Mouse (Mus musculus) limb, embryonic 14.5 days (tissue): Measurements from ENCODE around the gene Ankrd13c. TPM values are rescaled to one million over a fixed set of nuclear protein-coding genes. Genes with fewer than 3 reads are reported as not detected.

Experiments used
- ATAC-seq: fragments of 200-750 bp; cut with Nextera tagmentation; 2 replicates; pipeline ENCODE4 v1.8.0; 2017; ENCODE audit warnings: low read depth, moderate number of reproducible peaks, moderate TSS enrichment; ENCODE audit not compliant: low FRiP score
- DNase-seq: peaks from one replicate; pipeline ENCODE4 v3.0.0-alpha.2; 2015; ENCODE audit warnings: low spot score
- H3K27ac ChIP-seq: fragments of 300-500 bp; sonication (generic); replicated peaks from 2 replicates; pipeline ENCODE4 v1.5.1; 2014; ENCODE audit warnings: low read depth, mild to moderate bottlenecking, low read length, moderate library complexity, mixed read lengths
- H3K27me3 ChIP-seq: fragments of 300-500 bp; sonication (generic); 2 replicates; pipeline ENCODE4 v1.6.1; 2014; ENCODE audit warnings: low read length, mixed read lengths; ENCODE audit not compliant: control insufficient read depth, insufficient read depth
- H3K36me3 ChIP-seq: fragments of 300-500 bp; sonication (generic); 2 replicates; pipeline ENCODE4 v1.6.1; 2014; ENCODE audit warnings: mild to moderate bottlenecking, low read length, moderate library complexity, mixed read lengths; ENCODE audit not compliant: control insufficient read depth, insufficient read depth
- H3K4me1 ChIP-seq: fragments of 300-500 bp; sonication (generic); 2 replicates; pipeline ENCODE4 v1.6.1; 2014; ENCODE audit warnings: antibody characterized with exemption, low read length, mixed read lengths; ENCODE audit not compliant: control insufficient read depth, insufficient read depth
- H3K4me2 ChIP-seq: fragments of 300-500 bp; sonication (generic); replicated peaks from 2 replicates; pipeline ENCODE4 v1.6.1; 2014; ENCODE audit warnings: low read depth, mild to moderate bottlenecking, low read length, moderate library complexity; ENCODE audit not compliant: severe bottlenecking
- H3K4me3 ChIP-seq: fragments of 300-500 bp; sonication (generic); replicated peaks from 2 replicates; pipeline ENCODE4 v1.5.1; 2014; ENCODE audit warnings: low read length
- H3K9ac ChIP-seq: fragments of 300-500 bp; sonication (generic); 2 replicates; pipeline ENCODE4 v1.6.1; 2014; ENCODE audit warnings: mild to moderate bottlenecking, low read depth, low read length, moderate library complexity; ENCODE audit not compliant: severe bottlenecking
- H3K9me3 ChIP-seq: fragments of 300-500 bp; sonication (generic); 2 replicates; pipeline ENCODE4 v1.6.1; 2016; ENCODE audit warnings: low read length; ENCODE audit not compliant: control insufficient read depth
- POLR2A ChIP-seq: fragments of 200-500 bp; IDR thresholded peaks from 2 replicates; pipeline ENCODE4 v1.8.0; 2012; ENCODE audit warnings: inconsistent platforms, mild to moderate bottlenecking, moderate library complexity, borderline replicate concordance; ENCODE audit not compliant: insufficient read depth, insufficient read length; ENCODE audit errors: extremely low read depth
- WGBS: fragments of 180-500 bp; shearing (Covaris S2); extraction: QIAGEN DNeasy Blood & Tissue Kit; methylation state at CpG from one replicate; pipeline ENCODE4 v1.1.7; 2014; 5-methylcytosine and 5-hydroxymethylcytosine counted together
- polyA plus RNA-seq, 2 experiments: library from polyadenylated mRNA; depleted of rRNA in 1 of 2; stranded (reverse) in 1 of 2; unstranded in 1 of 2; fragments of >200 nt; fragmentation: Nextera tagmentation in 1 of 2; extraction: Ambion mirVana in 1 of 2; gene quantifications; 2 replicates each; pipeline versions ENCODE4 v1.2.1 to v1.2.3; 2012 to 2014

Gene Ankrd13c
- polyA plus RNA-seq, 2 experiments = 16.4 to 18.2 TPM

DNA sequence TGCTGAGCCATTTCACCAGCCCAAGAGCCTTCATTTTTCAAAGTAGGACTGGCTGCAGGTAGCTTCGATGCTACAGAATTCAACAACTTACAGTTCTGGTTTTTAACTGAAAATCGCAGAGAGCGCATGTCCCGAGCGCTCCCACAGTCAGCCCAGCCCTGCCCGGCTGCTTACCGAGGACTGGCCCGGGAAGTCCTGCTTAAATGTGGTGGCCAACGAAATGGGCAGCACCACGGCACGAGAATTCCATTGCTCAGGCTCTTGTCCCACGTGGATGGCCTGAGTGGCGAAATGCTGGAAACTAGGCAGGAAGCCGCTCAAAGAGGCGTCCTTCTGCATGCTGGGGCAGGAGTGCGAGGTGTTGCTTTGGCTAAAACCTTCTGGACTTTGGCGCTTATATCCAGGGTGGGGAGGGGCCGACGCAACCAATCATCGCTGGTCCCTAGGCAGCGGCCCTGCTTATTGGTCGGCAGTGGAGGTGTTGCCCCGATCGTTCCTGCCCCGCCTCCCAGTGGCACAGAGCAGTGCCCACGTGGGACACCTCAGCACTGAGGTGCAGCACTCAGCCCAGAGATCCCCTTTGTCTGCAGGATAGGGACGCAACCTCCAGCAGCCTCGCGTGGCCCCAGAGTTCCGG lies 22.2 kb upstream of the Ankrd13c start, which contains the start of gene Cth:
TSS of gene Cth (minus strand) at position 386 of the 637 bp plus-strand sequence.
- DNase-seq = peak; percentile 90
- H3K27me3 ChIP-seq = no peaks in the 10 kb centered on the region
- H3K4me2 ChIP-seq = peak within 1 kb of the TSS; percentile 66
- peak within 1 kb of the TSS; percentile 49 for H3K9ac ChIP-seq
- no peak within 1 kb of the TSS for H3K27ac ChIP-seq
- H3K4me1 ChIP-seq = no peaks in the 10 kb centered on the region
- peak; percentile 99 for ATAC-seq
- H3K9me3 ChIP-seq = no peaks in the 10 kb centered on the region
- TF ChIP-seq POLR2A = no peak
- WGBS = under 1% methylated on average over 28 of the region's 30 CpGs
- H3K4me3 ChIP-seq = peak within 1 kb of the TSS; percentile 42
- no peaks in the 10 kb centered on the region; the same call in 1 of the 2 replicates for H3K36me3 ChIP-seq

DNA sequence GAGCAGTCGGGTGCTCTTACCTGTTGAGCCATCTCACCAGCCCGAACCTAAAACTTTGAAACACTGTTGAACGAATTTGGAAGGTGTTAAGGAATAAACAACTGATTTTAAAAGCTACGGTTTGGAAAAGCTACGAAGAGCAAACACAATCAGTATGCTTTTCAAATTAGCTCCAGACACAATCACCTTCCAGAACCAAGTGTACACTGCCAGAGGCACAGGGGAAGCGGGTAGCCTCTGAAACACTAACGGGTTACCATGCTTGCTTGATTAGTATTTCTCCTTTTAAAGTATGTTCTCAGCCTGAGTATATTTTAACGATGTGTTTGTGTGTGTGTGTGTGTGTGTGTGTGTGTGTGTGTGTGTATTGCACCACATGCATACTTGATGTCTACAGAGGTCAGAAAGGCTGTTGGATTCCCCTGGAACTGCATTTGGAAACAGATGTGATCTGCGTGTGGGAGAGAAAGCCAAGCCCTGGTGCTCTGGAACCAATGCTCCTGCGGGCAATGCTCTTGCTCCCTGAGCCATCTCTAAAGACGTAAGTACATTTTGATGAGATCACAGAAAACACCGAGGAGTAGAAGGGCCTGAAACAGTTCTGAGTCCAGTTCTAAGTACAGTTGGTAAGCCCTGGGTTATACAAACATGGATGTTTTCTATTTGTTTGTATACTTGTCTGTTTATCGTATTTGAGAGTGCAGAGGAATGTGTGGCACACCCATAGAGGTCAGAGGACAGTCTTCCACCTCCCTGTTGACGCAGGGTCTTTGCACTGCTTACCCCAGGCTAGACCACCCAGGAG lies 21.1 kb upstream of the Ankrd13c start:
- no peaks in the 10 kb centered on the region for H3K9me3 ChIP-seq
- H3K36me3 ChIP-seq = no peaks in the 10 kb centered on the region
- H3K27ac ChIP-seq = no peak overlapping the region
- no peak overlapping the region for H3K4me3 ChIP-seq
- H3K4me1 ChIP-seq = no peaks in the 10 kb centered on the region
- WGBS = 56% methylated on average over 14 of the region's 14 CpGs
- H3K27me3 ChIP-seq = no peaks in the 10 kb centered on the region
- H3K9ac ChIP-seq = no peak overlapping the region
- TF ChIP-seq POLR2A = no peak
- no peak for ATAC-seq
- DNase-seq = no peak
- no peak overlapping the region for H3K4me2 ChIP-seq

DNA sequence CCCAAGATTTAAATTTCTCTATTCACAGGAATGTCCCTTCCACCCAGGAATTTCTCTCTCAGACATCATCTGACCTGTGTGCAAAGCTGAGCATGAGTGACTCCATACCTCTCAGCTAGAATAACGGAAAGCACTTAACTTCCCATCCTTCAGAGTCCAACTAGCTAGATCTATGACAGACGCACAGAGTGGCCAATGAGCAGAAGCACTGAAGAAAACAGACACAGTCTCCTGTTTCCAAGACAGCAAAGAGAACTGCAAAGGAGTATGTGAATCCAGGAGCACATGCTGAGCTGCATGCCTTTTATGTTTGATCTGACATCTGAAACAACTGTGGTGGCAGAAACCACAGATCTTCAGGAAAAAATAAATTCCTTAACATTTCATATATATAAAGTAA lies 20.3 kb upstream of the Ankrd13c start:
- H3K4me2 ChIP-seq = no peak overlapping the region

DNA sequence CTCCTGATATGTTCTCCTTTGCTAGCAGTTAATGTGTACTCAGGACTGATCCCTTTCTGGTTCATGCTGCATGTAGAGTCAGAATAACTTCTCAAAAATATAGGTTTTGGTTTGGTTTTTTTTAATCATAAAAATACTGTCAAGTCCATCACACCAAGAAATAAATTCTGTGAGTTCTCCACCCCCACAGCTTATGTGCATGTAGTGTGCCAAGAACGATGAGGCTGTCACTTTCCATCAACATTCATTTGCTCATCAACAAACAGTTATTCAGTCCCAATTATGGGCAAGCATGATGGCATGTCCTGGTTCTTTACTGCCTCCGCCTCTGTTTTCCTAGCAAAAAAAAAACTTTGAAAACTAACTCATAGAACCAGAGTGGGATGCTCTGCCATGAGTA lies 18.3 kb upstream of the Ankrd13c start:
- Histone ChIP-seq H3K27ac (no peak overlapping the region), H3K36me3 (no peaks in the 10 kb centered on the region), H3K4me1 (no peaks in the 10 kb centered on the region), H3K4me3 (no peak overlapping the region), H3K27me3 (no peaks in the 10 kb centered on the region), H3K4me2 (no peak overlapping the region), H3K9ac (no peak overlapping the region), H3K9me3 (no peaks in the 10 kb centered on the region)
- WGBS = 89% methylated on average over 2 of the region's 2 CpGs
- TF ChIP-seq POLR2A = no peak
- DNase-seq = no peak
- no peak for ATAC-seq

More for the DNA sequence above, 20.3 kb upstream of the Ankrd13c start:
- ATAC-seq = no peak
- Histone ChIP-seq H3K27me3 (no peaks in the 10 kb centered on the region), H3K36me3 (no peaks in the 10 kb centered on the region), H3K27ac (no peak overlapping the region), H3K4me3 (no peak overlapping the region), H3K4me1 (no peaks in the 10 kb centered on the region), H3K9ac (no peak overlapping the region), H3K9me3 (no peaks in the 10 kb centered on the region)
- WGBS = 52% methylated on average over 2 of the region's 2 CpGs
- DNase-seq = no peak
- no peak for TF ChIP-seq POLR2A

DNA sequence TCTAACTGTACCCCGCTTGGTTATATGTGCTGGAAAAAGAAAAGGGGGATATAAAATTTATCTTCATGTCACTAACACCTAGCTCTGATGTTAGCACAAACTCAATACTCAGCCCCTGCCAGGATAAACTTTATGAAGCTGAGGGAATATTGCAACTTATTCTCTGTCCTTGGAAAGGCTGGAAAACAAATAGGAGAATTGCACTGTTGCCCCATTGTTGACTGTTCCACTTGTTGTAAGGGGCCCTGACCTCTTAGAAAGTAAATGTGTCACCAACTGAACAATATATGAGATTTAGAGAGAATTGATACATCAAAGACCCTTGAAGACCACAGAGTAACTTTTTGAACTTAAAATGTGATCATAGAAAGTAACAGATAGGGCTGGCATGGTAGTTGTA lies 17.6 kb upstream of the Ankrd13c start:
- H3K9me3 ChIP-seq = no peaks in the 10 kb centered on the region
- H3K36me3 ChIP-seq = no peaks in the 10 kb centered on the region
- no peak overlapping the region for H3K4me2 ChIP-seq
- 78% methylated on average over 1 of the region's 1 CpGs for WGBS
- TF ChIP-seq POLR2A = no peak
- H3K4me3 ChIP-seq = no peak overlapping the region
- no peaks in the 10 kb centered on the region for H3K4me1 ChIP-seq
- no peak overlapping the region for H3K9ac ChIP-seq
- no peaks in the 10 kb centered on the region for H3K27me3 ChIP-seq
- no peak overlapping the region for H3K27ac ChIP-seq
- ATAC-seq (no peak), DNase-seq (no peak)
